Mouse (Mus musculus): ENCODE results near the gene Med16.

GRCm38 (mm10) chr10:79872862-79873261, 35.9 kb downstream of the Med16 start:
- TF ChIP-seq CTCF (conservative IDR thresholded peaks at IDR 0.05; ENCODE audit: insufficient read depth, insufficient read length, low read depth, low read length) (no peak), POLR2A (IDR thresholded peaks at IDR 0.05; ENCODE audit: low read depth, low read length) (no peak)

Measured in kidney, adult 2 months (tissue).